Mouse (Mus musculus): ENCODE data around the gene Wnt4. TPM values are rescaled to one million over a fixed set of nuclear protein-coding genes. Genes with fewer than 3 reads are reported as not detected.

Wnt4 gene
- polyA plus RNA-seq, 1 experiment from 2014 or later = 1.5 TPM

DNA sequence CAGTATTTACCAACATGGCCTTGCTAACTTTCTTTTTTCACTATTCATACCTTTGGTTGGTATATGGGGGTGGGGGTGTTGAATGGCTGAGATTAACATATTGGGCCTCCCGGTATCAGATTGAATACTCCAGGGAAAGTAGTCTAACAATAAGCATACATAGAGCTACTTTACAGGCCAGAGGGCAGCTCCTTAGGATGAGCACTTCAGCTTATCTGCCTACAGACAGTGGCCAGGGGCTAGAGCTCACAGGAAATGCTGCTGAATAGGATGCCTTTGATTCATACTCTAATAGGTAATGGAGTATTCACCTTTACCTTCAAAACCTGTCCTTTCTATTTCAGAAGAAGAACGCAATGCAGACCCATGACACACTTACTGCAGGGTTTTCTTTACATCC lies 37.8 kb downstream of the Wnt4 start:
- H3K27me3 ChIP-seq (replicated peaks; ENCODE audit: low read depth, poor library complexity, severe bottlenecking) = no peaks in the 10 kb centered on the region
- peaks cover 14% of the 10 kb centered on the region; the same call in 1 of the 2 replicates for H3K4me1 ChIP-seq
- H3K27ac ChIP-seq (replicated peaks) = no peak overlapping the region
- WGBS = 92% methylated on average over 2 of the region's 2 CpGs
- peaks cover 53% of the 10 kb centered on the region for H3K36me3 ChIP-seq (replicated peaks)
- no peak for DNase-seq (ENCODE audit: low spot score)
- H3K4me3 ChIP-seq = no peak overlapping the region
- H3K9me3 ChIP-seq = no peaks in the 10 kb centered on the region

DNA sequence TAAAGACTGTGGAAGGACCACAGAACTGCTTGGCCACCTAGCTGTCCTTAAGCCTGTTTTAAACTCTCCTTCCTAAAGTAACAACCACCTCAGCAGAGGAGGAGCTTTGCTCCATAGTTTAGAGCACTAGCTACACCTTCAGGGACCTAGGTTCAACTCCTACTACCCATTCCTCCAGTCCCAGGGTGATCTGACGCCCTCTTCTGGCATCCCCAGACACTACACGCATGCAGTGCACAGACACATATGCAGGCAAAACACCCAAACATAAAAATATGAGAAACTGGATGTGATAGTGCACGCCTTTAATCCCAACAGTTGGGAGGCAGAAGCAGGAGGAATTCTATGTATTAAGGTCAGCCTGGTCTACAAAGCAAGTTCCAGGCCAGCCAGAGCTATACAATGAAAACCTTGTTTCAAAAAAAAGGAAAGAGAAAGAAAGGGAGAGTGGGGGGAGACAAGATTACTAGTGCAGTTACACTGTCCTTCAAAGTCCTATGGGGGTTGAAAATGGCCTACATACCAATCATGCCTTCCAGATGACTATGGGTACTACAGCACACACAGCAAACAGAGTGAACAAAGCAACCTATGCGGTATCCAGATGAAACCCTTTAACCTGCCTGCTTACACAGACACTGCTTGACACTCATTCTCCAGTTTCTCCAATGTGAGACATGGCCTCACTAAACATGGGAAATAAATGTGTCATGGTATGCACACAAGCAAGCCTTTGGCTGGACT lies 38.9 kb downstream of the Wnt4 start:
- no peaks in the 10 kb centered on the region for H3K9me3 ChIP-seq
- peaks cover 8% of the 10 kb centered on the region; the same call in 1 of the 2 replicates for H3K4me1 ChIP-seq
- H3K4me3 ChIP-seq = no peak overlapping the region
- no peak overlapping the region for H3K27ac ChIP-seq (replicated peaks)
- no peaks in the 10 kb centered on the region for H3K27me3 ChIP-seq (replicated peaks; ENCODE audit: low read depth, poor library complexity, severe bottlenecking)
- no peak for DNase-seq (ENCODE audit: low spot score)
- WGBS = 81% methylated on average over 4 of the region's 4 CpGs
- H3K36me3 ChIP-seq (replicated peaks) = peaks cover 53% of the 10 kb centered on the region

DNA sequence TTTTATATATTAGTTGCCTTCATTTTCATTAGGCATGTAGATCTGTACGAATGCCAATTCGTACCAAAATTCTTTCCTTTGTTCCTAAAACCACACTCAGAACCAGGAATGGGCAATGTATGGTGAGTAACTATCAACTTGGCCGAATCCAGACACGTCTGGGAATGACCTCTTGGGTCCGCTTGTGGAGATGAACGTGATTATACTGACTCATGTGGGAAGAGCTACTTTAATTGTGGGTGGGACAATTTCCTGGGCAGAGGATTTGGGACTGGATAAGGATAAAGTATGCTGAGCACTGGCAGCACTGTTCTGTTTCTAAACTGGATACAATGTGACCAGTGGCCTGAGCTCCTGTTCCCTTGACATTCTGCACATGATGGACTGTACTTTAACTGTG lies 47.6 kb downstream of the Wnt4 start:
- Histone ChIP-seq H3K36me3 (replicated peaks) (peaks cover 96% of the 10 kb centered on the region), H3K27me3 (replicated peaks; ENCODE audit: low read depth, poor library complexity, severe bottlenecking) (no peaks in the 10 kb centered on the region), H3K4me3 (no peak overlapping the region), H3K4me1 (no peaks in the 10 kb centered on the region), H3K9me3 (no peaks in the 10 kb centered on the region), H3K27ac (replicated peaks) (no peak overlapping the region)
- no peak for DNase-seq (ENCODE audit: low spot score)
- 89% methylated on average over 6 of the region's 6 CpGs for WGBS

DNA sequence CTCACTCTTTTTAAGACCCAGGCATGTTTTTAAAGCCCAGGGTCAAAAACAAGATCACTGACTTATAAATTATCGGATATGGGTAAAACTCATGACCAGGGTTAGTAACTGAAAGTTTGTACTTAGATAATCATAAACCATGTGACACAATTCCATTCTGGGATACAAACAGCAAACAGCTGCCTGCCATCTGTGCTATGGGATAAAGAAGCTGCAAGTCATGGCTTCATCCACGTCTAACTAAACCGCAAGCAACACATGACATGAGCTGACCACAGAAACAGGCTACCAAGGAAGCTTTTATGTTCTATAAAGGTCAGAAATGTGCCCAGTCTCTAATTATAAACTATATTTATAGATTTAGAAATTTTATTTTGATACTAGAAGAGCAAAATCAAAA lies 49.2 kb downstream of the Wnt4 start:
- no peak overlapping the region for H3K27ac ChIP-seq (replicated peaks)
- DNase-seq (ENCODE audit: low spot score) = no peak
- H3K4me1 ChIP-seq = no peaks in the 10 kb centered on the region
- H3K36me3 ChIP-seq (replicated peaks) = peaks cover 96% of the 10 kb centered on the region
- no peaks in the 10 kb centered on the region for H3K9me3 ChIP-seq
- H3K27me3 ChIP-seq (replicated peaks; ENCODE audit: low read depth, poor library complexity, severe bottlenecking) = no peaks in the 10 kb centered on the region
- no peak overlapping the region for H3K4me3 ChIP-seq
- 92% methylated on average over 3 of the region's 3 CpGs for WGBS

DNA sequence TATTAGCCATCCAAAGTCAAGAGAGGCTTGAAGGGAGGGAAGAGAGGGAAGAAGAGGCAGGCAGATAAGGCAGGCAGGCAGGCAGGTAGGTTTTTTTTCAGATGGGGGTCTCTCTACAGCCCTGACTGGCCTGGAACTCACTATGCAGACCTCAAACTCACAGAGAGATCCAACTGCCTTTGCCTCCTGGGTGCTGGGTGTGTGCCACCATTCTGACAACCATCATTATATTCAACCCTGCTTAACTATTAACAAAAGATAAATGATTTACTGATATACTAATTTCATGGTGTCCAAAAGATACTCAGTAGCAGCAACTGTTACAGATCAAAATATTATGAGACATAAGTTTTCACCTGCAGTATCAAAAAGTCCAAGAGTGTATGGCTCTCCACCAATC lies 54.8 kb downstream of the Wnt4 start:
- Histone ChIP-seq H3K4me1 (no peaks in the 10 kb centered on the region), H3K9me3 (no peaks in the 10 kb centered on the region), H3K27ac (replicated peaks) (no peak overlapping the region), H3K27me3 (replicated peaks; ENCODE audit: low read depth, poor library complexity, severe bottlenecking) (no peaks in the 10 kb centered on the region), H3K36me3 (replicated peaks) (peaks cover 89% of the 10 kb centered on the region), H3K4me3 (no peak overlapping the region)
- no peak for DNase-seq (ENCODE audit: low spot score)

DNA sequence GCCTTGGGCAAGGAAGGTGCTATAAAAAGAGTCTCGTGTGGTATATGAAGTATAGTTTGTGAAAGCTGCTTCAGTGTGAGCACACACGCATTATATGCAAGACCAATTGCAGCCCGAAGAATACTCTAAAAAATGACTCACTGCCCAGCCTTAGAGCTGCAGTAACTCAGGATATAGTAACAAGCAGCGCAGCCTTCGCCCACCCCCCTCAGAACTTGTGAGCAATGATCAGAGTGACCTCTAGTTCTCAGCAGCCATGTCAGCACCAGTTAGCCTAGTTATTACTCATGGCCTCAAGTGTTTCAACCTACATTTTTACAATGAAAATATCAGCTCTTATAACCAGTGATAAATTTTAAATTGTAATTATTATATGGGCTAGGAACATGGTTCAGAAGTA lies 59.2 kb downstream of the Wnt4 start:
- DNase-seq (ENCODE audit: low spot score) = no peak
- H3K4me1 ChIP-seq = no peaks in the 10 kb centered on the region
- H3K9me3 ChIP-seq = no peaks in the 10 kb centered on the region
- peaks cover 53% of the 10 kb centered on the region for H3K36me3 ChIP-seq (replicated peaks)
- no peak overlapping the region for H3K4me3 ChIP-seq
- no peak overlapping the region for H3K27ac ChIP-seq (replicated peaks)
- 91% methylated on average over 5 of the region's 5 CpGs for WGBS
- H3K27me3 ChIP-seq (replicated peaks; ENCODE audit: low read depth, poor library complexity, severe bottlenecking) = no peaks in the 10 kb centered on the region

DNA sequence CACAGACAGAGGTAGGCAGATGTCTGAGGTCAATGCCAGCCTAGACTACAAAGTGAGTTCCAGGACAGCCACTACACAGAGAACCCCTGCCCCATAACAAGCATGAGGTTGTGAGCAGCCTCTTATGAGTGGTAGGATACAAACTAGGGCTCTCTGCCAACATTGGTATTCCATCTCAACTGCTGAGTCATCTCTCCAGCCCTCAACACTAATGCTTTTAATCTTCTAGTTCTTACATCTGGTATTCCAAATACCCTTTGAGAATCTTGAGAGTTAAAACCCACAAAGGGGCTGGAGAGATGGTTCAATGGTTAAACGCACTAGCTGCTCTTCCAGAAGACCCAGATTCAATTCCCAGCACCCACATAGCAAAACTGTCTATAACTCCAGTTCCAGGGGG lies 62.1 kb downstream of the Wnt4 start:
- no peak for DNase-seq (ENCODE audit: low spot score)
- 92% methylated on average over 1 of the region's 1 CpGs for WGBS
- Histone ChIP-seq H3K27me3 (replicated peaks; ENCODE audit: low read depth, poor library complexity, severe bottlenecking) (no peaks in the 10 kb centered on the region), H3K27ac (replicated peaks) (no peak overlapping the region), H3K4me3 (no peak overlapping the region), H3K36me3 (replicated peaks) (peaks cover 43% of the 10 kb centered on the region), H3K9me3 (no peaks in the 10 kb centered on the region), H3K4me1 (no peaks in the 10 kb centered on the region)

DNA sequence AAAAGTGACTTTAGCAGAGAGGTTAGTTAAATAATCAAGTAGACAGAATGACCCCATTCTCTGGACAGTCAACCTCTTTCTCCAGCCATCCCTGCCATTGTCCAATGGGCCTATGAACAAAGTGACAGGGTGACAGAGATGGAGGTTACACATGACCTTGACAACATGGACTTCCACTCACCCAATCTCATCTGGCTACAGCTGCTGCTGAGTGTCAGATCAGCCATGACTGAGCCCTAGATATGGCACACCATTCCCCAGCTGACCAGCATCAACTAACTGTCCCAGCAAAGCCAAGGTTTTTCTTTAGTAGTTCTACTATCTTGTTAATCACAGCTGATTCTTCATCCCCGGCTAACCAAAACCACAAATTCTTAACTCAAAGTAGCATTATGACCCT lies 65.5 kb downstream of the Wnt4 start:
- Histone ChIP-seq H3K9me3 (no peaks in the 10 kb centered on the region), H3K27ac (replicated peaks) (no peak overlapping the region), H3K4me1 (no peaks in the 10 kb centered on the region), H3K36me3 (replicated peaks) (peaks cover 57% of the 10 kb centered on the region), H3K4me3 (no peak overlapping the region), H3K27me3 (replicated peaks; ENCODE audit: low read depth, poor library complexity, severe bottlenecking) (no peaks in the 10 kb centered on the region)
- 95% methylated on average over 1 of the region's 1 CpGs for whole genome bisulfite sequencing
- DNase-seq (ENCODE audit: low spot score) = no peak

DNA sequence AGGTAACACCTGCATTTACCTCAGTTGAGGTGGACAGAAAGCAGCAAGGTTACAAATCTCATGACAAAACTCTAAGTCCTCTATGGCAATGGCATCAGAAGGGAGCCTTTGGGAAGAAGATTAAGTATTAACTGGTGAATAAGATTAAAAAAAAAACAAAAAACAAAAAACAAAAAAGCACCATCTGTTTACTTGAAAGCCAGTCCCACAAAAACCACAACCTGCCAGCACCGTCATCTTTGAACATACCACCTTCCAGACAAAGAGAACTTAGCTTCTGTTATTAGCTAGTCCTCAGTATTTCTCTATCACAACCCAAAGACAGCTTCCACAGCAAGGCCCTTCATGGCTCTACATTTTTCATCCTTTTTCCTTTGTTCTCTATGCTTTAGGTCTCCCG lies 67.8 kb downstream of the Wnt4 start:
- Histone ChIP-seq H3K36me3 (replicated peaks) (peaks cover 59% of the 10 kb centered on the region), H3K27me3 (replicated peaks; ENCODE audit: low read depth, poor library complexity, severe bottlenecking) (no peaks in the 10 kb centered on the region), H3K4me3 (no peak overlapping the region), H3K9me3 (no peaks in the 10 kb centered on the region), H3K27ac (replicated peaks) (no peak overlapping the region), H3K4me1 (no peaks in the 10 kb centered on the region)
- 91% methylated on average over 2 of the region's 2 CpGs for WGBS
- DNase-seq (ENCODE audit: low spot score) = no peak

DNA sequence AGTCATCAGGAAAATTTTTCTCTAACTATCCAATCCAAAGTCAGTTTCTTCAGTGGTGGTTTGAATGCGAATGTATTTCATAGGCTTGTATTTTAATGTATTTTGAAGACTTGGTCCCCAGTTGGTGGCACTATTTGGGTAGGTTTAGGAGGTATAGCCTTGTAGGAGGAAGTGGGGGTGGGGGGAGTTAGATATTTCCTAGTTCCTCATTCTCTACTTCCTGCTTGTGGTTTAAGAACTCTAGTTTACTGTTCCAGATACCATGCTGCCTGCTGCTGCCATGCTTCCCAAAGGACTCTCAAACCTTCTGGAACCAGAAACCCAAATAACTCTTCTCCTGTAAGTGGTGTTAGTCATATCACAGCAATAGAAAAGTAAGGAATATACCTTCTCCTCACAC lies 68.5 kb downstream of the Wnt4 start:
- Histone ChIP-seq H3K27ac (replicated peaks) (no peak overlapping the region), H3K4me3 (no peak overlapping the region), H3K9me3 (no peaks in the 10 kb centered on the region), H3K4me1 (no peaks in the 10 kb centered on the region), H3K27me3 (replicated peaks; ENCODE audit: low read depth, poor library complexity, severe bottlenecking) (no peaks in the 10 kb centered on the region), H3K36me3 (replicated peaks) (peaks cover 59% of the 10 kb centered on the region)
- 96% methylated on average over 1 of the region's 1 CpGs for WGBS
- DNase-seq (ENCODE audit: low spot score) = no peak

Other genes with a start within 250 kb of the Wnt4 start
- gene Zbtb40, start 228.7 kb upstream of the Wnt4 start, polyA plus RNA-seq (2016; fragmentation: Nextera tagmentation; extraction: Ambion mirVana) = 6.5 TPM in 2 replicates
- 568 and 585 TPM in 2 replicates for gene Cdc42, start 80.2 kb downstream of the Wnt4 start, polyA plus RNA-seq (2016; fragmentation: Nextera tagmentation; extraction: Ambion mirVana)
- not detected in 2 replicates for gene Cela3a, start 132.3 kb downstream of the Wnt4 start, polyA plus RNA-seq (2016; fragmentation: Nextera tagmentation; extraction: Ambion mirVana)
- gene Cela3b, start 153.1 kb downstream of the Wnt4 start, polyA plus RNA-seq (2016; fragmentation: Nextera tagmentation; extraction: Ambion mirVana) = not detected in 2 replicates
- gene 1700013G24Rik, start 175.8 kb downstream of the Wnt4 start, polyA plus RNA-seq (2016; fragmentation: Nextera tagmentation; extraction: Ambion mirVana) = not detected in 2 replicates
- gene Hspg2, start 191.3 kb downstream of the Wnt4 start, polyA plus RNA-seq (2016; fragmentation: Nextera tagmentation; extraction: Ambion mirVana) = 17.4 and 19.6 TPM in 2 replicates

Measured in embryonic facial prominence, embryonic 10.5 days (tissue).